Mouse (Mus musculus) naive thymus-derived CD4-positive, alpha-beta T cell, adult 2 months (primary cell): ENCODE measurements around the gene Specc1.

Experiments
- DNase-seq: peaks from one replicate; pipeline ENCODE4 v3.0.0-alpha.2; 2011; ENCODE audit warnings: low read depth

Gene Specc1

DNA sequence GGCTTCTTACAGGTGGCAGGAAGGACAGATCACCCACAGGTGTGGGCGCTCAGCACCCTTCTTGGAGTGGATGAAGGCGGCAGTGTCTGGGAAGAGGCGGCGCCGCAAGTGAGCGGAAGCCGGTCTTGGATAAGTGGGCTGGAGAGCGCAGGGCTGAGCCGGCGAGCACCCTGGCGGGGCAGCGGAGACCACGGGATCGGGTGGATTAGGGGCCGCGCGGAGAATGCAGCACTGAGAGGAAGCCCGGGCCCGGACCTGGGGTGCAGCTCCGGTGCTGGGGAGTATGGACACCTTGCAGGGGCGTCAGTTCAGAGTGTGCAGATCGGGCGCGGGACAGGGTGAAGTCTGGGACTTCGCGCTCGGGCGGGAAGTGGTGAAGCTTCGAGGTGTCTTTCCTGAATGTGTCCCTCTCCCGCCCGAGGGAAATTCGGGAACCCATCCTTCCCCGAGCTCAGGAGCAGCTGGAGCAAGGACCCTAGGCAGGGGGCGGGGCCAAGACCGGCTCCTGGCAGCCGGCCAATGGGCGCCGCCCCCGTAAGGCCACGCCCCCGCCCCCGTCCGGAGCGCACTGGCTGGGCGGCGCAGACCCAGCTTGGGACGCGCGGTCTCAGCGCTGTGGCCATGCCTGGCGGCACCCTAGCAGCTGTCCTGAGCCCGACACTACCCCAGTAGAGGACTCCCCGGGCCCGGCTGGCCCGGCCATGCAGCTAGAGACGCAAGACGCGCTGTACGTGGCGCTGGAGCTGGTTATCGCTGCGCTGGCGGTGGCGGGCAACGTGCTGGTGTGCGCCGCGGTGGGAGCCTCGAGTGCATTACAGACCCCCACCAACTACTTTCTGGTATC lies 292.1 kb downstream of the Specc1 start, which contains the start of gene Adora2b:
Gene Adora2b, plus strand, starts transcription at position 584 of the 844 bp plus-strand sequence.
- peak; percentile 20 for DNase-seq

DNA sequence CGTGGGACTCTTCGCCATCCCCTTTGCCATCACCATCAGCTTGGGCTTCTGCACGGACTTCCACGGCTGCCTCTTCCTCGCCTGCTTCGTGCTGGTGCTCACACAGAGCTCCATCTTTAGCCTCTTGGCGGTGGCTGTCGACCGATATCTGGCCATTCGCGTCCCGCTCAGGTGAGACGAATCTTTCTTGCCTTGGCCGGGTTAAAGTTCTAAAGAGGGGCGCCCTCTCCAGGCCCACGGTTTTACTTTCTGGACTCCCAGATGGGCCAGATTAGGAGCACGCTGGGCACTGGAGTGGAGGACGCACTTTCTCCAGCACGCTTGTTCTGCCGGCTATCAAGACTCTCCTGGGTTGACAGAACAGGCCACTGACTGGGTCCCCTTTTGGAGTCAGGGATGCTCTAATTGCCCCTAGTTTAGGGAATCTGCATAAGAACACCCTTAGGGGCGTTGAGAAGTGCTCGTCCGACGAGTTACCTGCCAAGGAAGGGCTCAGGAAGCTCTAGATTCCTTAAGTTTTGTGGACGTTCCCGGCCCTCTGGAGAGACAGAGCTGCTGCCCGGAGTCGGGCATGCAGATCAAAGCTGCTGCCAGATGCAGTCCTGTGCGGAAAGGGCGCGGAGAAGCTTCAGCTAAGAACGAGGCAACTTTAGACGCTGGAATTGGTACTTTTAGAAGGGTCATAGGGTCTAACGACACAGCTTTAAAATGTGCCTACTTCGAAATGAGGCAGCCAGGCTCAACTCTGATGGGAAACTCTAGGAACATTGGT lies 292.9 kb downstream of the Specc1 start:
- no peak for DNase-seq

DNA sequence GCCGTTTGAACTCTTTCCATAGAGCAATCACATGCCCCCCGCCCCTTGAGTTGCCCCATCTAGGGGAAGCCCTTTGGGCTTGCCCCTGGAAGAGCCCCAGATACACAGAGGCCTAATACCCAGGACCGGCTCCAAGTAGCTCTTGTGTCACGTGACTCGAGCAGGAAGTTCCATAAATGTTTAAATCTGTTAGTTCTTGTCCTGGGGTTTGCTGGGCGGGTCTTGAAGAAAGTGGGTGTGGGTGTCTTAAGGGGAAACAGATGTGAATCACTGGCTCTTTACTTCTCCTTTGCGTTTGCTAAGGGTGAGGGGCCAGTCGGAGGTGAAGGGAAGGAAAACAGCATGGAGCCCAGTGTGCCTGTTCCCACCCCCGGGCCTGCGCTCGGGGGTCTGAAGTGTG lies 294.5 kb downstream of the Specc1 start:
- DNase-seq = no peak

DNA sequence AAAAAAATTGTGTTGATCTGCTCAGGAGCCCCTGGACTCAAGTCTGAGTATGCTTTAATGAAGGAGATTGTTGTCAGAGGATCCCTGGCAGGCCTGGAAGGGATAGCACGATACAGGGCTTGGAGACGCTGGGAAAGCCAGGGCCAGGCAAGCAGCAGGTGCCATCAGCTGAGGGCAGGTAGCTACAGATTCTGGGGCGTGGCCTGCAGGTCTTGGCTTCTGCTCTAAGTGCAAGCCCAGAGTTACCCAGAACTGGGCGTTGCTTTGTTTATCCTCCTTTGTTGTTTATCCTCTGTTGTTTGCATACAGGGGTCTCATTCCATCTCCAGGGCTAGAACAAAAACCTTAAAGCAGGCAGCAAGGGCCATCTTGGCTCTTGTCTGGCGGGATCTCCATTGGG lies 296.8 kb downstream of the Specc1 start:
- DNase-seq = no peak

DNA sequence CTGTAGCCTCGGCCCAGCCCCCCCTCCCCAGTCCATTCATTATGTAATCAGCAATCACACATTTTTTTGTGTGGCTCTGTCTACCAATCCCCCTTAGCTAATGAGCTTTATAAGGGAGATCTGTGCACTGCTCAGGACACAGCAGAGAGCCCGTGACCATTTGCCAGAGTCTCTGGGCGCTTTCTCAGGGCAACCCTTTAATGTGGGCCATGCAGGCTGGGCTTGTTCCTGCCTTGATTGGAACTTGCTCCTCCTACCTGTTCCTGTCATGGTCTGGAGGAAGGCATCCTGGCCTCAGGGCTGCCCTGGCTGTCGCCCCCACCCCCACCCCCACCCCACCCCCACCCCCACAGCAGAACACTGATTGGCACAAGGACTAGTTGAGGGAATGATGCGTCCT lies 302.7 kb downstream of the Specc1 start:
- DNase-seq = no peak

DNA sequence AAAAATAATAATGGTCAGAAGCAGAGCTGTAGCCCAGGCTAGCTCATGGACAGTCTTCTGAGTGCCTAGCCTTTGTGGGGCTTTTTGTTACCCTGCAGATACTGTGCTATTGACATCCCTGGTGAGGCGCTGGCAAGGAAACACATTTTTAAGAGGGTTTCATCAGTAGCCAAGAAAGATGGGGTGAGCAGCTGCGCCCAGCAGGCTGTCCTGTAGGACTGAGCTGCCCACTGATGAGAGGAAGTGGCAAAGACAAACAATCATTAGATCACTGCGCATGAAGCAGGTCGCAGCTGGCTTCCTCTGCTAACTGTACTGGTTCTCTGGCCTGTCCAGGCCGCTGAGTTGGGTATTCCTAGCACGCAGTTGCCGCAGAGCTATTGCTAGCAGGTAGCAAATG lies 307.0 kb downstream of the Specc1 start:
- no peak for DNase-seq

DNA sequence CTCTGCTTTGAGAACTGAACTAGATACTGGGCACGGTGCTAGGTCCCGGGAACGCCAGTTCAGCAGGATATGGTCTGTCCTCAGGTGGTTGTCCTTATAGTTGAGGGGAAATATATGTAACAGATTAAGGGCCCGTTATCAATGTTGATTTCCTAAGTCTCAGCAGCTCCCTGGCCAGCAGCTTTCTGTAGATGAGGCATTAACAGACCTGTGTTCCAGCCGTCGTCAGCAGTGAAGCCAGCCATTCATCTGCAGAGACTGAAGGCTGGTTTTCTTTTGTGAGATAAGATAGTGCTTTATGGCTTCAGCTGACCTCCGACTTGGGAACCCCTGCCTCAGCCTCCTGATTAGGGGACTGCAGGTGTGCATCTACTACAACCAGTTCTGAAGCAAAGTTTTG lies 307.5 kb downstream of the Specc1 start:
- no peak for DNase-seq

DNA sequence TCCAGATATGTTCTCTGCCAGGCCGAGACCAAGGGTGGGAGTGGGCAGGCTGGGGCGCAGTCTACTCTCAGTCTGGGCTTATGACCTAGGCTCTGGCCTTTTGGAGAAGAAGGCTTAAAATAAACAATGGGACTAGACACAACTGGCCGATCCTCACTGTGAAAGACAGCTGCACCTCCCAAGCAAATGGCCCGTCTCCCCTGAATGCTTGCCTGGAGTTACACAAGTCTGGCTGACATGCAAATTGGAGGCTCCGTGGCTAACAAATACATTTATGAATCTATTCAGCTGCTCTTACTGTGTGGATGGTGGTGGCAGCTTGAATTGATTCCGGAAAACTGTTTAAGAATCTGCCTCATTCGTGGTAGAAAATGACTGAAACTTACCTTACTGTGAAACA lies 309.1 kb downstream of the Specc1 start:
- DNase-seq = no peak

DNA sequence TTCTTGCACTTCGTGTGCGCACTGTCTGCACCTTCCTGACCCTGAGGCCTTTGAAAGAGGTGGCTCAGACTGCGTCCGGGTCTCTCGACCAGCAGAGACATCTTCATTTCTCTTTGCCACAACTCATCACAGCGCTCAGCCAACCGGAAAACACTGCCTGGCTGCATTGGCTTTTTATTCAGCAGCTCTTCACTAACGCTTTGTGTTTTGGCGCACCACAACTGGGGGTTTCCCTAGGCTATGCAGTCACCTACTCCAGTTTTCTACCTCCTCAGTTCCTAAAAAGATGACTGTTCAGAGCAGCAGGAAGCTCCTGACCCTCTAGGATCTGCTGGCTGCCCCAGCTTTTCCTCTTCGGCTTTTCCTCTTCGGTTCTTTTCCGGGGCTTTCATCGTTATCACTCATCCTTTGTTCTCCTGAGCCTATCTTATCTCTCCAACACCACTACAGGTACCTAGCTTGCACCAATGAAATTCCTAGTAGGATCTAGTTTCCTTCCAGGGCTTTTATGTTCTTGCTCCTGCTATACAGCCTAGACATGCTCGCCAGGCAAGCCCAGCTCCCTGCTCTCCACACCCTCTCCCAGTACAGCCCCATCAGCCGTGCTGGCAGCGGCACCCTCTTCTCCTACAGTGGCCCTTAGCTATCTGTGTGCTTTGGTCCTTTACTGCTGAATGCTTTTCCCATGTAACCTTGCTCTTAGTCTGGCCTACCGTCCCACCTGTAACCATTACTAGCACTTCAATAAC lies 310.1 kb downstream of the Specc1 start:
- no peak for DNase-seq

DNA sequence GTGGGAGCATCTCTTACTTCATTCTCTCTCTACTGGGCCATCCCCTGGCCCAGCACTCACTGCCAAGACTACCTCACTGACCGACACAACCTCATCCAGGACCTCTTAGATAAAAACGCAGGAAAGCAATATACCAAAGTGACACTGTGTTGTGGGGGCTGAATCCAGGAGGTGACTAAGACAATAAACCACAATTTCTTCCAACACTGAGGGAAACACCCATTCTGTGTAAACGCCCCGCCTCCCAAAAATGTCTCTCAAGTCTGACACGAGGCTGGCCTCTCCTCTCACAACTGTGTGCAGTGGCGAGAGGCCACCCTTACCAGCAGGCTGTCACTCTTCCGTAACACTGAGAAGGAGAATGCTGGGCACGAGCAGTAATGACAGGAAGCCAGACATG lies 311.8 kb downstream of the Specc1 start:
- DNase-seq = no peak

DNA sequence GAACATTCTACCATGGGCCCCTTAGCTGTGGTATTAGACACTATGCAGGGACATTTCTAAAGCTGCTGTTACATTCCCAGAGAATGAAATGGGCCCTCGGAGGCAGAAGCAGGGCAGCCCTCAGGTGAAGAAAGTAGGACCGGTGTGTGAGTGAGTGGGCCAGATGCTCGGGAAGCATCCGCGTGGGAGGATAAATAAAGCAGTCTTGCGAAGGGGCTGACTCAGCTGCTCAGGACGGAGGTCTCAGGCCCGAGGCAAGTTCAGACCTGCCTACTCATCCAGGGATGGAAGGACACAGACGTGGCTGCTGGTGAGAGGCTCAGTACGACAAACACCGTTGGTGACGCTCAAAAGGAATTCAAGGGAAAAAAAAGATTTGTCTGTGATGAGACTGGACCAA lies 312.5 kb downstream of the Specc1 start:
- no peak for DNase-seq

DNA sequence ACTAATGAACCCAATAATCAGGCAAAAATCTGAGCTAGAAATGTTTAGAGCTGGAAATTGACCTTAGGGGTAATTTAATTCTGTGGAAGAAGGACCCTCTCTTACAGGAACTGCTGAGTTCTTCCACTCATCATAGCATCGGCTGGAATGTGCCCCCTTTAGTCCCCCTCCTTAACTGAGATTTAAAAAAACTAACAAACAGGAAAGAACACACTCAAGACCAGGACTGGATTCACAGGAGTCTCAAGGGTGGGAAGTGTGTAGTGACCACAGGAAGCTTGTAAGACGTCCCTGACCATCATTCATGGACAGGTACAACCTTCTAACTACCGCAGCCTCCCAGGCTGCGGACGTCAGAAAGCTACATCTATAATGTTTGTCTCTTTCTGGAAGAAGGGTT lies 314.3 kb downstream of the Specc1 start:
- DNase-seq = no peak
